Mouse (Mus musculus) CH12.LX (cell line): ENCODE data around the gene Crocc.
A peak's percentile ranks its signal among the peaks of the same experiment; 100 is the strongest.

Experiments
- CTCF ChIP-seq, 2 experiments: IDR thresholded peaks in 1 of 2; conservative IDR thresholded peaks in 1 of 2; 2 replicates each; pipeline ENCODE4 v1.5.1; 2011 to 2012; ENCODE audit warnings: low read depth in 2 of 2, low read length in 2 of 2, improper control_type of control experiment in 1 of 2, inconsistent platforms in 1 of 2, mild to moderate bottlenecking in 1 of 2, moderate library complexity in 1 of 2
- MXI1 ChIP-seq: IDR thresholded peaks from 2 replicates; pipeline ENCODE4 v1.6.1; 2011; ENCODE audit warnings: mild to moderate bottlenecking, low read depth, low read length, improper control_type of control experiment
- POLR2A ChIP-seq: IDR thresholded peaks from 2 replicates; pipeline ENCODE4 v1.6.1; 2011; ENCODE audit warnings: low read depth, mild to moderate bottlenecking, improper control_type of control experiment, low read length
- POLR2AphosphoS2 ChIP-seq: IDR thresholded peaks from 2 replicates; pipeline ENCODE4 v1.6.1; 2011; ENCODE audit warnings: low read depth, low read length, improper control_type of control experiment
- TBP ChIP-seq: conservative IDR thresholded peaks from 2 replicates; pipeline ENCODE4 v1.6.1; 2011; ENCODE audit warnings: low read depth, low read length, improper control_type of control experiment
- ZC3H11A ChIP-seq: IDR thresholded peaks from 2 replicates; pipeline ENCODE4 v1.6.1; 2012; ENCODE audit warnings: low read depth, mild to moderate bottlenecking, inconsistent platforms, low read length, improper control_type of control experiment

- TF ChIP-seq POLR2A, result peak; percentile 81
- TF ChIP-seq CTCF (conservative IDR thresholded peaks at IDR 0.05 in 1 of 2, IDR thresholded peaks at IDR 0.05 in 1 of 2; ENCODE audit: low read depth in 2 of 2, low read length in 2 of 2), result peak in 1 of 2 experiments; percentile 88; a peak in 3 of 4 replicates
- peak; percentile 59 for TF ChIP-seq POLR2AphosphoS2
- no peak for TF ChIP-seq MXI1
- TF ChIP-seq ZC3H11A, result no peak
- TF ChIP-seq TBP, result no peak
Measured at GRCm38 (mm10) chr4:141060426-141061301, at the start of gene Crocc.
